Mouse (Mus musculus): Measurements from ENCODE around the gene 1700037H04Rik. TPM values are rescaled to one million over a fixed set of nuclear protein-coding genes. Genes with fewer than 3 reads are reported as not detected.

Gene 1700037H04Rik
- 14.9 TPM for polyA plus RNA-seq (2014; fragmentation: Illumina TruSeq; extraction: RNeasy Lipid Tissue Mini Kit (QIAGEN cat#74804); ENCODE audit: low read depth, low replicate concordance)

GRCm38 (mm10) chr2:131159938-131160581 is at the start of gene 1700037H04Rik:
TSS of gene 1700037H04Rik (minus strand) at chr2:131160081.

GRCm38 (mm10) chr2:131206778-131207177 is 46.9 kb upstream of the 1700037H04Rik start, which contains the start of gene Ap5s1:
TSS of gene Ap5s1 (plus strand) at chr2:131207078.

GRCm38 (mm10) chr2:131186771-131187601 is 27.1 kb upstream of the 1700037H04Rik start, which contains the start of the genes Cdc25b and Spef1:
TSS of gene Cdc25b (plus strand) at chr2:131186949.
TSS of gene Spef1 (minus strand) at chr2:131187282.

GRCm38 (mm10) chr2:131179990-131180587 is 20.2 kb upstream of the 1700037H04Rik start, which contains the start of gene Cenpb:
TSS of gene Cenpb (minus strand) at chr2:131180067.

GRCm38 (mm10) chr2:131132930-131133547 is 26.8 kb downstream of the 1700037H04Rik start, which contains the start of gene Gm11037:
TSS of gene Gm11037 (plus strand) at chr2:131133497.

GRCm38 (mm10) chr2:131127161-131127730 is 32.6 kb downstream of the 1700037H04Rik start, which contains the start of gene Hspa12b:
TSS of gene Hspa12b (plus strand) at chr2:131127280.

Other genes starting within 250 kb of the 1700037H04Rik start
- 3.4 TPM for gene Gfra4, start 117.0 kb downstream of the 1700037H04Rik start, polyA plus RNA-seq (2014; fragmentation: Illumina TruSeq; extraction: RNeasy Lipid Tissue Mini Kit (QIAGEN cat#74804); ENCODE audit: low read depth, low replicate concordance)
- gene Adam33, start 96.3 kb downstream of the 1700037H04Rik start, polyA plus RNA-seq (2014; fragmentation: Illumina TruSeq; extraction: RNeasy Lipid Tissue Mini Kit (QIAGEN cat#74804); ENCODE audit: low read depth, low replicate concordance) = not detected
- gene Siglec1, start 73.3 kb downstream of the 1700037H04Rik start, polyA plus RNA-seq (2014; fragmentation: Illumina TruSeq; extraction: RNeasy Lipid Tissue Mini Kit (QIAGEN cat#74804); ENCODE audit: low read depth, low replicate concordance) = 0.06 TPM
- 0.57 TPM for gene Hspa12b, start 32.8 kb downstream of the 1700037H04Rik start, polyA plus RNA-seq (2014; fragmentation: Illumina TruSeq; extraction: RNeasy Lipid Tissue Mini Kit (QIAGEN cat#74804); ENCODE audit: low read depth, low replicate concordance)
- gene Gm11037, start 26.6 kb downstream of the 1700037H04Rik start, polyA plus RNA-seq (2014; fragmentation: Illumina TruSeq; extraction: RNeasy Lipid Tissue Mini Kit (QIAGEN cat#74804); ENCODE audit: low read depth, low replicate concordance) = not detected
- gene Cenpb, start 20.0 kb upstream of the 1700037H04Rik start, polyA plus RNA-seq (2014; fragmentation: Illumina TruSeq; extraction: RNeasy Lipid Tissue Mini Kit (QIAGEN cat#74804); ENCODE audit: low read depth, low replicate concordance) = 2.8 TPM
- gene Cdc25b, start 26.9 kb upstream of the 1700037H04Rik start, polyA plus RNA-seq (2014; fragmentation: Illumina TruSeq; extraction: RNeasy Lipid Tissue Mini Kit (QIAGEN cat#74804); ENCODE audit: low read depth, low replicate concordance) = 0.41 TPM
- gene Spef1, start 27.2 kb upstream of the 1700037H04Rik start, polyA plus RNA-seq (2014; fragmentation: Illumina TruSeq; extraction: RNeasy Lipid Tissue Mini Kit (QIAGEN cat#74804); ENCODE audit: low read depth, low replicate concordance) = 2.4 TPM
- gene Ap5s1, start 47.0 kb upstream of the 1700037H04Rik start, polyA plus RNA-seq (2014; fragmentation: Illumina TruSeq; extraction: RNeasy Lipid Tissue Mini Kit (QIAGEN cat#74804); ENCODE audit: low read depth, low replicate concordance) = 3.3 TPM
- 1.9 TPM for gene Mavs, start 74.0 kb upstream of the 1700037H04Rik start, polyA plus RNA-seq (2014; fragmentation: Illumina TruSeq; extraction: RNeasy Lipid Tissue Mini Kit (QIAGEN cat#74804); ENCODE audit: low read depth, low replicate concordance)
- 58.3 TPM for gene Pank2, start 102.4 kb upstream of the 1700037H04Rik start, polyA plus RNA-seq (2014; fragmentation: Illumina TruSeq; extraction: RNeasy Lipid Tissue Mini Kit (QIAGEN cat#74804); ENCODE audit: low read depth, low replicate concordance)
- gene Rnf24, start 192.8 kb upstream of the 1700037H04Rik start, polyA plus RNA-seq (2014; fragmentation: Illumina TruSeq; extraction: RNeasy Lipid Tissue Mini Kit (QIAGEN cat#74804); ENCODE audit: low read depth, low replicate concordance) = 16.6 TPM